Mouse (Mus musculus) adrenal gland, adult 18-20 months (tissue): ENCODE measurements at regions not wholly inside any gene's neighbourhood (a gene's known extent, or its start where the extent isn't known, plus 50 kb on each side); places are given as distances from the start of the nearest gene placed in this dataset.

Experiments used
- DNase-seq, 2 experiments: peaks; one replicate each; pipeline ENCODE4 v3.0.0; 2021 to 2022; ENCODE audit warnings: low spot score in 2 of 2

DNA sequence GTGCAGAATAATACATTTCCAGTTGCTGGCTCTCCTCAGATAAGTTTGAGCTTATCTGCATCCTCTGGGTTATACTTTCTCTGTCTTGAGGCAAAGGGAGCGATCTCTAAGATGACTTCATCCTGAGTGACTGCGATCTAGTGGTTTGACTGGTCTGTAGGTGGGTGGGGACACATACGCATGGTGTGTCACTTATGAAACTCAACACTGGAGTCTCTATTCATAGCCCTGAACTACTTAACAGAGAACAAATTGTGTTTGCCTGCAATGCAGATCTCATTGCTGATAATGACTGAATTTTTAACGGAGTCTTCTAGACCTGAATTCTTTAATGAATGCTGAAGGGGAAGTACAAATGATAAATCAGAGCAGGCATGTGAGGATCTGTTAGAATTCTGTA lies 244.7 kb upstream of the Msx2 start:
- DNase-seq: no peak

- DNase-seq: no peak
These were observed 244.2 kb upstream of the Msx2 start for GRCm38 (mm10) chr13:53717086-53717485.

- DNase-seq: no peak
These were observed 236.2 kb upstream of the Msx2 start for GRCm38 (mm10) chr13:53709062-53709461.

DNA sequence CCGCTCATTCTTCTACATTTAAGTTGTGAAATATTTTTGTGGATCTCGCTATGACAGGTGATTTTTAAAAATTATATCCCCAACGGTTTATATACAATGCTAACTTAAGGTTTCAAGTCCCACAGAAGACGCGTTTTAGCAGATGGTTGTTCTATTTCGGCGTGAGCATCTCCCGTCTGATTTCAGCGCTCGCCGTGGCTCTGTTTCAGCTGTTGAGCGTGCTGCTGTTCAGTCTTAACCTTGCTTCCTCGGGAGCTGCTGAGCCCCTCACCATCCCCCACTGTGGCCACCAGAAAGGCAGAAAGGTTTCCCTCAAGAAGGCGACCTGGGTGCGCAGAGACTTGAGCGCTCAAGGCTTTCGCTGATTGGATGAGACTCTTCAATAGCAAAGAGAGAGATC lies 234.7 kb upstream of the Msx2 start:
- no peak for DNase-seq

- no peak for DNase-seq
These were observed 231.2 kb upstream of the Msx2 start for GRCm38 (mm10) chr13:53704104-53704503.

GRCm38 (mm10) chr13:53700236-53700635 lies 227.4 kb upstream of the Msx2 start:
- no peak for DNase-seq

- DNase-seq: no peak
These were observed 225.1 kb upstream of the Msx2 start for GRCm38 (mm10) chr13:53697954-53698353.

DNA sequence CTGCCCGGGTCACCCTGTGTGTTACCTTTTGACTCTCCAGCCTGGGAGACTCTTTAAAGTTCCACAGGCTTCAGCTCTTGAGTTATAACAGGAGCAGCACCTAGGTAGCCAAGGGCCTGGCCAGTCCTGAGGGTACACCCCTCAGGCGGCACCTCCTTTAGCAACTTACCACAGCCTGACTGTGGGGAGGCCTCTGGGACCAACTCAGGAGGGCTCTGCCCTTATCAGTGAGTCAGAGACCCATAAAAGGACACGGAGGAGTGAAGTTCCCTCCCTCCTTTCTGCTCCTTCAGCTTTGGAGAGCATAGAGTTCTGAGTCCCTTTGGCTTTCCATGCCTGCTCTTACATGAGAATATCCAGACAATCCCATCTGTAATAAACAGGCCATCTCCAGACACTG lies 222.5 kb upstream of the Msx2 start:
- DNase-seq: no peak

DNA sequence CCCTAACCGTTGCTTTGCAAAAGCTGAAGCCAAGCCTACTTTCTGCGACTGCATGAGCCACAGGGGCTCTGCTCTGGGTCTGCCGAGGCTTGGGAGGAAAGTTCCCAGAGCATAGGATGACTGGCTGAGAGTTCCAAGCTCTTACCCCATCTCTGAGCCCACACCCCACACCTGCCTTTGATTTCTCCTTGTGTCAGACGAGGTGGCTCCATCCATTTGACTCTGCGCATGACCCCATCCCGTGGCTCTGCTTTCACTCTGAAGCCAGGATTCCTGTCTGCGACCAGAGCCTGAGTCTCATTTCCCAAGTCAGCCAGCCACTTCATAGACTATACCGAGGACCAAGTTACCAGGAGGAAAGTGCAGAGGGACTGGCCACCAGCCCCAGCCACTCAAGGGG lies 216.1 kb upstream of the Msx2 start:
- no peak for DNase-seq

DNA sequence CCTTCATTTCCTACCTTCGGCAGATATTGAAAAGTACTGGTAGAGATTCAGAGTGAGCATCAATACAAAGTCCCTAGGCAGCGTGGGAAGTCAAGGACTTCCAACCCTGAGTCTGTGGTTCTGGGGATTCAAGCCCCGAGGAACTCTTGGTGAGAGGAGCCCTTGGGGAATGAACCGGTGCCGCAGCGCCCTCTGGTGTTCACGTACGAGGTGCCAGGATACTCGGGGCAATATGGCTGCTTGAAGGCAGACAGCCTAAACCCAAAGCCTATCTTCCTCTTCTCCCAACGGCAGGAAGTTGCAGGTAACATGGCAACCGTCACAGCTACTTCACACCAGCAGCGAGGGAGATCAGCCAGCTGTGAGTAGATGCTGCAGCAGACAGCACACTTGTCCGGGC lies 215.6 kb upstream of the Msx2 start:
- DNase-seq: peak; percentile 75 to 79

DNA sequence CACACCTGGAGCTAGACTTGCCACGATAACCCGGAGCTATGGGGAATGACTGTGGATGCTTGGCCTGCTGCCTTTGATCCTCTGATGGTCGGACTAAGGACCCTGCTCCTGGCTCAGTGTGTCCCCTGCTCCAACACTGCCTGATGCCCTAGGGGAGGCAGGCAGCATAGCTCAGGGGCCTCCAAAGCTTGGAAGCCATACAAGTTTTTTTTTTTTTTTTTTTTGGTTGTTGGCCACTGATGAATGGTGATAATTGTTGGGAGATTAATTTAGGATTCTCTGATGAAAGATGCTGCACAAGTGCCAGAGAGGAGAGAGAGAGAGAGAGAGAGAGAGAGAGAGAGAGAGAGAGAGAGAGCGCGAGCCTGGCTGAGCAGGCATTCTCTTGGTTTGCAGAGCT lies 211.6 kb upstream of the Msx2 start:
- DNase-seq: no peak

- DNase-seq: no peak
These were observed 204.3 kb upstream of the Msx2 start for GRCm38 (mm10) chr13:53677187-53677586.

DNA sequence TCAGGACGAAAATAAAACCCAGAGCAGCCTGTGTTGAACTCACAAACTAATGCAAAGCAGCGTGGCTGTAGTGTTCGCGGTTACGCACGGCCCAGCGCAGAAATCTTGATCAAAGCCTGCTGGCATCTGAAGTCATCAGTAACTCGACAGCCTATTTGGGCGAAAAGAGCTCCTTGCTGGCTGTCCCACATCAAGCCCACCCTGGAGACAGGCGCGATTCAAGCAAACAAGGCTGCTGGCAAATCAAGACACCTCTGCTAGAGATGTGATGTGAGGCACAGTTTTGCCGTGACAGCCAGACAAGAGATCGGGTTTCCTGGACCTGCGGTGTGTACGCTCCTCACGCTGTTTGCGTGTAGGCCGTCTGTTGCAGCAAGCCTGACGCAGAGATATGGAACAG lies 197.5 kb upstream of the Msx2 start:
- DNase-seq: no peak

GRCm38 (mm10) chr13:53667518-53667917 lies 194.6 kb upstream of the Msx2 start:
- DNase-seq: no peak

DNA sequence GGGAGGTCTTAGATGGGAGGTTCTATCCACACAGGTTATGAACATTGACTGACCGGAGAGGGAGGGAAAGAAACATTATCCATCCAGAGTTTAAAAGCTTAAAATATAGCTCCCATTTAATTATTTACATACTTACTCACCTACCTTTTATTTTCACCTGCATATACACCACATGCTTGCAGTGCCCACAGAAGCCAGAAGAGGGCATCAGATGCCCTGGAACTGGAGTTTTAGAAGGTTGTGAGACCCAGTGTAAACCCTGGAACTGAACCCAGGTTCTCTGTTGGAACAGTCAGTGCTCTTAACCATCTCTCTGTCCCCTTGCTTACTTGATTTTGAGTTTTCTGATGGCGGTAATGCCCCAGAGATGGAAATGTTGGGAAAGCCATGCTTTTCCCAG lies 192.7 kb upstream of the Msx2 start:
- no peak for DNase-seq

DNA sequence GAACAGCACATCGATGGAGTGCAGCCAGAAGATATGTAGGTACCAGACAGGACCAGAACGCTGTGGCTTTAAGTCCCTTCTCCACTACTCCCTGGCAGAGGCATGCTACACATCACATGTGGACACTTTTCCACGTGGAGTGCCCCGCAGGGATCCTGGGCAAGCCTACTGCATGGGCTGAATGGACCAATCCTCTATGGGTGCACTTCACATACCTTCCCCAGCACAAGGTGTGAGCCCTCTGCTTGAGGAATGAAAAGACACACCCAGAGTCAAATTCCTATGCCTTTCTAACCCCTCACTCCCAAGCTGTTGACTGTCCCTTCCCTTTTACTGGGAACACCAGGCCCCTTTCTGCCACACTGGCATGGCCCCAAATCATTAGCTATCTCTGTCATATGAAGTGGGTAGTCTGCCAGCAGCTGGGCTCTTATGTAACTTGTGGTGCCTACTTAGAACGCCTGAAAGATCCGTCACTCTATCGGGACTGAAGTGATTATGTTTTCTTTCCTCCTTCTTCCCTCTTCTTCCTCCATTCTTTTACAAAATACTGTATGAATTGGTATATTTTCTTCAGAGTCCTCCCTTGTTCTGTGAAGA lies 191.9 kb upstream of the Msx2 start:
- DNase-seq: no peak

DNA sequence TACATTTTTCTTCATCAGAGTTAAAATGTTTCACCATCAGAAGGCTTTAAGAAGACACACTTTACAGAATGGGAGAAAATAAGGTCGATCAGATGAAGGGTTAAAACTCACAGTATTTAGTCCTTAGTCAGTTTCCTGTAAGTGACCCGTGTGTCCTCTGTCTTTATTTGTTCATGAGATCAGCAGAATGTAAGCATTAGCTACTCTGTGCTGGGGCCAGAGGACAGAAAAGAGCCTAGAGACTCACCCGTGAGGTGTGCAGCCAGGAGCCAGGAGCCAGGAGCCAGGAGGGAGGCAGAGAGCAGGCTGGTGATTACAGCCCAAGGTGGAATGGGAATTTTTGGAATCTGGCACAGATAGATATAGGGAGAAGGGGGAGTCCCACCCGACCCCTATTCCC lies 180.0 kb upstream of the Msx2 start:
- no peak for DNase-seq

DNA sequence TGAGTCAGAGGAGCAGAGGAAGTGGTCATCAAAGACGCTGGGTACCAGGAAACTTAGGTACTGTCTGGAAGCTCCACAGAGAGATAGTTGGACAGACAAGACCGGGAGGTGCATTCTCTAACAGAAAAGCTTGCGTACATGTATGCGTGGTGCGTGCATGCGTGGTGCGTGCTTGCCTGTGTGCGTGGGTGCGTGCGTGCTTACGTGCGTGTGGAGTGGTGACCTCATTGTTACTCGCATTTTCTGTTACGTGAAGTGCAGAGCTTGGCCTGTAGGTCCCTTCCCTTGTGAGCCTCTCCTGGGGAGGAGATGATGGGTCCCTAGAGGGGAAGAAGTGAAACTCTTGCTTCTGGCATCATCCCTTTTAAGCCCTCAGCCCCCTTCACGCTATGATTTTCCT lies 175.5 kb upstream of the Msx2 start:
- no peak for DNase-seq

- DNase-seq: no peak
These were observed 169.7 kb upstream of the Msx2 start for GRCm38 (mm10) chr13:53642557-53642956.

DNA sequence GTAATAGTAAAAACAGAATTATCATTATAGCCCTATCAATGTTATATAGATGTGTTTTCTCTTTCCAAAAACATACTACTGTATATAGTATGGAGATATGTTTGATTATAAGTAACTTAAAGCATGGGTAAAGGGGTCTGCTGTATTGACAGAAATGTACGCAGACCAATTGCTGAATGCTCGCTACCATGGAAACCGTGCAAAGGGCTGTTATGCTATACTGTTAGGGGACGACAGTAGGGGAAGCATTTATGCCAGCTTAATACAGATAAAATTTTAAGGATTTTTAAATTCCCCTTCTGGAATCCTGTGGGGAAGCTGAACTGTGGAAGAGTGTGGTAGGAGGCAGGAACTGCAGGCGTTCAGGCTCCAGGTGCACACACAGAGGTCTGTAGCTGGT lies 166.7 kb upstream of the Msx2 start:
- DNase-seq: no peak

GRCm38 (mm10) chr13:53639115-53639514 lies 166.2 kb upstream of the Msx2 start:
- DNase-seq: no peak

DNA sequence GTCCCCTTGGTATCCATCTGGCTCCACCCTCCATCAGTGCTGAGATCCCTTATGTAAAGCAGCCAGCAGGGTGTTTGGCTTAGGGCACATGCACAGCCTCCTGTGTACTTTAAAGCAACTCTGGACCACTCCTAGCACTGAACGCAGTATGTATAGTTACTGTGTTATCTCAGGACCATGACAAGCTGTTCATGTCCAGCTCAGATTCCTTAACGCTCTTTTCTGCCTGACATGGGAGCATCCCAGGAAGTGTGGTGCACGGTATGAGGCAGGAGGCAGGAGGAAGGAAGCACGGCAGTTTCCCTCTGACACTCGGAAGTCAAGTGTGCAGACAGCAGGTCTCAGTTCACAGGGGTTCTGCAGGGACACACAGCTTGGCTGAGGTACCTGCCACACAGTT lies 163.1 kb upstream of the Msx2 start:
- DNase-seq: no peak

GRCm38 (mm10) chr13:53634637-53635203 lies 161.8 kb upstream of the Msx2 start:
- DNase-seq: no peak

DNA sequence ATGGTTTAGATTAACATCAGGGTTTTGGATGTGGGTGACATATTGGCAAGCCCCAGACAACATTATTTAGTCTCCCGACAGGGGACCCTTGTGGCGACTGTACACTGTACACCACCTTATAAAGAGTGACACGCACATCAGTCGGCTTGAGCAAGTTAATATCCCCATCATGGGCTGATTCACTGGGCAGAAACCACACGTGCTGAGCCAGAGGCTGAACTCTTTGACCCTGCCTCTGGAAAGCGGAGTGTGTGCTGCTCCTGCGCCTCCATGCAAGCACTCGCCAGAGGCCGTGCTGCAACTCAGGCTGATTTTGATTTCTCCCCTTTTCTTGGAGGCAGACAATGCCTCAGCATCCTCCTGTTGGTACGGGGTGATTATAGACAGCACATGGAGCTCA lies 125.2 kb upstream of the Msx2 start:
- DNase-seq: no peak
